Mouse (Mus musculus) duodenum, adult 2 months (tissue): ENCODE data around the gene Gm3029. TPM values are rescaled to one million over a fixed set of nuclear protein-coding genes. Genes with fewer than 3 reads are reported as not detected.

Experiments used
- polyA plus RNA-seq: library from polyadenylated mRNA; depleted of rRNA; stranded (reverse); fragments of >200 nt; gene quantifications from 2 replicates; pipeline ENCODE4 v1.2.3, GENCODE M21; 2012; ENCODE audit warnings: low replicate concordance; rRNA removed

The Gm3029 gene
- polyA plus RNA-seq: not detected in 2 replicates

DNA sequence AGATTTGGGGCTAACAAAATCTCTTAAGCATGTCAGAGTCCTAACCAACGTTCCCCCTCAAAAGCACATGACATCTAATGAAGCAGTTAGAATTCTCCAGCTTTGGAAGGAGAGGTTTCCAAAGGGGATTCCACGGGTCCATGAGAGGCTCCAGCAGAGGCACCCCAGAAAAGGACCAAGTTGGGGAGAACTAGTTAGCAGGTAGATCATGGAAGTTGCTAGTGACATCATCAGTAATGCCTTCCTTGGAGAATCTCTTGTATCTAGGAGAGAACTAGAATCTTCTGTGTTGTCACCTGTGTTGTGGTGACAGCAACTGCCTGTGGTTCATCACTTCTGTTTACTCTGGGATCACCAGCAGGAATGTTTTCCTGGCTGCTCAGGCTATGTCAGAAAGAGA lies at the start of gene Gm3029:
TSS of gene Gm3029 (plus strand) at position 301 of the 400 bp plus-strand sequence.

GRCm38 (mm10) chr14:3883872-3884271 lies 47.7 kb upstream of the Gm3029 start, which contains the start of gene Gm2916:
Gene Gm2916 (plus strand): TSS chr14:3884172.

GRCm38 (mm10) chr14:3963247-3963646 lies 31.7 kb downstream of the Gm3029 start, which contains the start of gene Gm3095:
Gene Gm3095 (plus strand): TSS chr14:3963547.

Other genes with a start within 250 kb of the Gm3029 start
- not detected in 2 replicates for gene Gm3043, start 243.0 kb upstream of the Gm3029 start, polyA plus RNA-seq
- gene Gm3002, start 121.7 kb upstream of the Gm3029 start, polyA plus RNA-seq: not detected in 2 replicates
- not detected in 2 replicates for gene Gm3033, start 85.5 kb upstream of the Gm3029 start, polyA plus RNA-seq
- gene Gm2916, start 47.6 kb upstream of the Gm3029 start, polyA plus RNA-seq: not detected in 2 replicates
- not detected in 2 replicates for gene Gm3095, start 31.8 kb downstream of the Gm3029 start, polyA plus RNA-seq
- gene Gm3099, start 66.6 kb downstream of the Gm3029 start, polyA plus RNA-seq: not detected in 2 replicates
- gene Gm5796, start 92.2 kb downstream of the Gm3029 start, polyA plus RNA-seq: not detected in 2 replicates
- not detected in 2 replicates for gene Gm3115, start 152.4 kb downstream of the Gm3029 start, polyA plus RNA-seq
- gene Gm8108, start 178.8 kb downstream of the Gm3029 start, polyA plus RNA-seq: not detected in 2 replicates
- gene Gm3127, start 233.3 kb downstream of the Gm3029 start, polyA plus RNA-seq: not detected in 2 replicates